Mouse (Mus musculus): ENCODE measurements at regions not wholly inside any gene's neighbourhood (a gene's known extent, or its start where the extent isn't known, plus 50 kb on each side); places are given as distances from the start of the nearest gene placed in this dataset.

DNA sequence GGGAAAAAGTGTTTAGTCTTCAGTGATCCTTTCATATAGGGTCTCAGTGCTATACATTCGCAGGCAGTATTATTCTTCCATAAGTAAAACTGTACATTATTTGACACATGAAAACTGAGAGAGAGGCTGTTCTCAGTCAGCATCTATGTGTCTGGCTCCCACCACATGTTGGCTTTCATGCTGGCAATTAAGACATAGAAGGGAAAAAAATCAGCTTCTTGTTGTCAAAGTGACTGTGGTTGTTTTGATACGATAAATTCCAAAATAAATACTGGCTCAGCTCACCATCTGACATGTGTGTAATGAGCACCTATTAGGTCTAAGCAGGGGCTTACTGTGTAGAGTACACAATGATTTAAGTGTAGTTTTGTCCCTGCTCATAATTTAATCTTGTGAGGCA lies 251.0 kb upstream of the Hnrnpa3 start:
- Histone ChIP-seq H3K27ac (ENCODE audit: insufficient read depth, low read length) (no peak overlapping the region), H3K4me3 (ENCODE audit: low read depth, low read length) (no peak overlapping the region), H3K9me3 (replicated peaks; ENCODE audit: control insufficient read depth, insufficient read depth, low read length, poor library complexity, severe bottlenecking) (no peaks in the 10 kb centered on the region), H3K9ac (ENCODE audit: low read depth, poor library complexity, severe bottlenecking) (no peak overlapping the region), H3K4me1 (ENCODE audit: control insufficient read depth, insufficient read depth, low read length) (no peaks in the 10 kb centered on the region), H3K27me3 (ENCODE audit: control insufficient read depth, insufficient read depth, low read length, poor library complexity, severe bottlenecking) (no peaks in the 10 kb centered on the region), H3K36me3 (ENCODE audit: control insufficient read depth, insufficient read depth, low read length, poor library complexity, severe bottlenecking) (no peaks in the 10 kb centered on the region)
- TF ChIP-seq POLR2A (IDR thresholded peaks at IDR 0.05; ENCODE audit: insufficient read depth, low read length) (no peak), CTCF (IDR thresholded peaks at IDR 0.05; ENCODE audit: low read depth, low read length) (no peak)

DNA sequence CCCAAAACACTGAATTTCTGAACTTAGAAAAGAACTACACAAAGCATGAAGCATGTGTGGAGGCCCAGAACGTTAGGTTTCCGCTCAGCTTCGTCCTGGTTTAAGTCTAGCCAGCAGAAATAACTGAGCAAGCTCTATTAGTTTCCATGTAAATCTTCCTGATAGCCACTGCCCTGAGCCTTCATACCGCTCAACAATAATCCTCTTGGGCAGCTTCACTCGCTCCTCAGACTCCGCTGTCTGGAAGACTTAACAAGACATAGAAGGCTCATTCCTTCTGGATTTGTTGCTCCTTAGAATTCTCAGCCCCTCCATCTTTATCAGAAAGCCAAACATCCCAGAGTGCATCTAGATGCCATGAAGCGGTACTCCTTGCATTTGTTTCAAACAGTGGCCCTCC lies 249.3 kb upstream of the Hnrnpa3 start:
- no peak overlapping the region for H3K9ac ChIP-seq (ENCODE audit: low read depth, poor library complexity, severe bottlenecking)
- H3K27ac ChIP-seq (ENCODE audit: insufficient read depth, low read length), result no peak overlapping the region
- no peaks in the 10 kb centered on the region for H3K27me3 ChIP-seq (ENCODE audit: control insufficient read depth, insufficient read depth, low read length, poor library complexity, severe bottlenecking)
- no peaks in the 10 kb centered on the region for H3K36me3 ChIP-seq (ENCODE audit: control insufficient read depth, insufficient read depth, low read length, poor library complexity, severe bottlenecking)
- no peak overlapping the region for H3K4me3 ChIP-seq (ENCODE audit: low read depth, low read length)
- TF ChIP-seq EP300 (IDR thresholded peaks at IDR 0.05; ENCODE audit: insufficient read depth, low read depth, low read length) (no peak), CTCF (IDR thresholded peaks at IDR 0.05; ENCODE audit: low read depth, low read length) (no peak), POLR2A (IDR thresholded peaks at IDR 0.05; ENCODE audit: insufficient read depth, low read length) (no peak)
- H3K9me3 ChIP-seq (replicated peaks; ENCODE audit: control insufficient read depth, insufficient read depth, low read length, poor library complexity, severe bottlenecking), result no peaks in the 10 kb centered on the region
- H3K4me1 ChIP-seq (ENCODE audit: control insufficient read depth, insufficient read depth, low read length), result no peaks in the 10 kb centered on the region

DNA sequence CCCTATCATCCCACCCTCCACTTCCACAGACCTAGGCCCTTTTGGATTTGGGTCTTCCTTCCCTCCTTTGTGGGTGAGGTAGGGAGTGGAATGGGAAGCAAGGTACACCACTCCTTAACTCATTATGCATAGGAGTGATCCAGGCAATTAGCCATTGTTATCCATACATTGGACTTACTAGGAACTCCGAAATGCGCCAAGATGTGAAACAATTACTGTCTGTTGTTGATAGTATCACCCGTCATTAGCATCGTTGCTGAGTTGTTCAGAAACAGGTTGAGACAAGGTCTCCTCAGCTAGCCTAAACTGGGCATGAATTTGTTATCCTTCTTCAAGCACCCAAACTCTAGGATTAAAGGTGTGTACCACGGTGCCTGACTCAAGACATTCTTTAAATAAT lies 246.3 kb upstream of the Hnrnpa3 start:
- Histone ChIP-seq H3K9ac (ENCODE audit: low read depth, poor library complexity, severe bottlenecking) (no peak overlapping the region), H3K27me3 (ENCODE audit: control insufficient read depth, insufficient read depth, low read length, poor library complexity, severe bottlenecking) (no peaks in the 10 kb centered on the region), H3K4me1 (ENCODE audit: control insufficient read depth, insufficient read depth, low read length) (no peaks in the 10 kb centered on the region), H3K27ac (ENCODE audit: insufficient read depth, low read length) (no peak overlapping the region), H3K36me3 (ENCODE audit: control insufficient read depth, insufficient read depth, low read length, poor library complexity, severe bottlenecking) (no peaks in the 10 kb centered on the region), H3K4me3 (ENCODE audit: low read depth, low read length) (no peak overlapping the region), H3K9me3 (replicated peaks; ENCODE audit: control insufficient read depth, insufficient read depth, low read length, poor library complexity, severe bottlenecking) (no peaks in the 10 kb centered on the region)
- TF ChIP-seq POLR2A (IDR thresholded peaks at IDR 0.05; ENCODE audit: insufficient read depth, low read length), result no peak
- no peak for TF ChIP-seq EP300 (IDR thresholded peaks at IDR 0.05; ENCODE audit: insufficient read depth, low read depth, low read length)
- no peak for TF ChIP-seq CTCF (IDR thresholded peaks at IDR 0.05; ENCODE audit: low read depth, low read length)

- Histone ChIP-seq H3K27ac (ENCODE audit: insufficient read depth, low read length) (no peak overlapping the region), H3K9me3 (replicated peaks; ENCODE audit: control insufficient read depth, insufficient read depth, low read length, poor library complexity, severe bottlenecking) (no peaks in the 10 kb centered on the region)
Observed at GRCm38 (mm10) chr2:75418689-75419088, 240.4 kb upstream of the Hnrnpa3 start.

DNA sequence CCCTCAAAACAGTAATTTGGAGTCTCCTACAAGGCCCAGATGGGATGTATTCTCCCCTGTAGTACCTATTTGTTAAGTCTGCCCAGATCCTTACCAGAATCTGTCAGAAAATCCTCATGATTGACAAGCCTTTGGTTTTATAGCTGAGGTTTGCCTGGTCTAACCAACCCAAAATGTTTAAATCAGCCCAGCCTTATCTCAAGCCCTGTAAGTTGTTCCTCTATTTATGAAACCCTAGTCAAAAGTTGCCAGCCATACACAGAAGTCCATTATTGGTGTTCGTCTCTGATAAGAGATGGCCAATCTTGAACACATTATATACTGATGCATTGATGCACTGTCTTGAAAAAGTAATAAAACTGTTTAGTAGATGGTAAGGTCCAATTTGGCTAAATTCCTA lies 239.9 kb upstream of the Hnrnpa3 start:
- H3K27ac ChIP-seq (ENCODE audit: insufficient read depth, low read length), result no peak overlapping the region
- no peak overlapping the region for H3K9ac ChIP-seq (ENCODE audit: low read depth, poor library complexity, severe bottlenecking)
- no peak overlapping the region for H3K4me3 ChIP-seq (ENCODE audit: low read depth, low read length)
- H3K9me3 ChIP-seq (replicated peaks; ENCODE audit: control insufficient read depth, insufficient read depth, low read length, poor library complexity, severe bottlenecking), result no peaks in the 10 kb centered on the region
- TF ChIP-seq EP300 (IDR thresholded peaks at IDR 0.05; ENCODE audit: insufficient read depth, low read depth, low read length) (no peak), CTCF (IDR thresholded peaks at IDR 0.05; ENCODE audit: low read depth, low read length) (no peak), POLR2A (IDR thresholded peaks at IDR 0.05; ENCODE audit: insufficient read depth, low read length) (no peak)
- no peaks in the 10 kb centered on the region for H3K36me3 ChIP-seq (ENCODE audit: control insufficient read depth, insufficient read depth, low read length, poor library complexity, severe bottlenecking)
- no peaks in the 10 kb centered on the region for H3K27me3 ChIP-seq (ENCODE audit: control insufficient read depth, insufficient read depth, low read length, poor library complexity, severe bottlenecking)
- H3K4me1 ChIP-seq (ENCODE audit: control insufficient read depth, insufficient read depth, low read length), result no peaks in the 10 kb centered on the region

More at GRCm38 (mm10) chr2:75418689-75419088, 240.4 kb upstream of the Hnrnpa3 start:
- Histone ChIP-seq H3K9ac (ENCODE audit: low read depth, poor library complexity, severe bottlenecking) (no peak overlapping the region), H3K27me3 (ENCODE audit: control insufficient read depth, insufficient read depth, low read length, poor library complexity, severe bottlenecking) (no peaks in the 10 kb centered on the region), H3K4me1 (ENCODE audit: control insufficient read depth, insufficient read depth, low read length) (no peaks in the 10 kb centered on the region), H3K36me3 (ENCODE audit: control insufficient read depth, insufficient read depth, low read length, poor library complexity, severe bottlenecking) (no peaks in the 10 kb centered on the region), H3K4me3 (ENCODE audit: low read depth, low read length) (no peak overlapping the region)
- TF ChIP-seq EP300 (IDR thresholded peaks at IDR 0.05; ENCODE audit: insufficient read depth, low read depth, low read length) (no peak), POLR2A (IDR thresholded peaks at IDR 0.05; ENCODE audit: insufficient read depth, low read length) (no peak)

GRCm38 (mm10) chr2:75422798-75423685 lies 236.0 kb upstream of the Hnrnpa3 start:
- H3K27ac ChIP-seq (ENCODE audit: insufficient read depth, low read length), result no peak overlapping the region
- TF ChIP-seq CTCF (IDR thresholded peaks at IDR 0.05; ENCODE audit: low read depth, low read length) (no peak), EP300 (IDR thresholded peaks at IDR 0.05; ENCODE audit: insufficient read depth, low read depth, low read length) (no peak), POLR2A (IDR thresholded peaks at IDR 0.05; ENCODE audit: insufficient read depth, low read length) (no peak)
- H3K27me3 ChIP-seq (ENCODE audit: control insufficient read depth, insufficient read depth, low read length, poor library complexity, severe bottlenecking), result no peaks in the 10 kb centered on the region
- H3K9me3 ChIP-seq (replicated peaks; ENCODE audit: control insufficient read depth, insufficient read depth, low read length, poor library complexity, severe bottlenecking), result no peaks in the 10 kb centered on the region
- no peaks in the 10 kb centered on the region for H3K36me3 ChIP-seq (ENCODE audit: control insufficient read depth, insufficient read depth, low read length, poor library complexity, severe bottlenecking)
- no peaks in the 10 kb centered on the region for H3K4me1 ChIP-seq (ENCODE audit: control insufficient read depth, insufficient read depth, low read length)
- no peak overlapping the region for H3K4me3 ChIP-seq (ENCODE audit: low read depth, low read length)
- H3K9ac ChIP-seq (ENCODE audit: low read depth, poor library complexity, severe bottlenecking), result no peak overlapping the region
